Comparison of ENCODE assay signal across 11 mouse cellular contexts in the genomic region with DNA sequence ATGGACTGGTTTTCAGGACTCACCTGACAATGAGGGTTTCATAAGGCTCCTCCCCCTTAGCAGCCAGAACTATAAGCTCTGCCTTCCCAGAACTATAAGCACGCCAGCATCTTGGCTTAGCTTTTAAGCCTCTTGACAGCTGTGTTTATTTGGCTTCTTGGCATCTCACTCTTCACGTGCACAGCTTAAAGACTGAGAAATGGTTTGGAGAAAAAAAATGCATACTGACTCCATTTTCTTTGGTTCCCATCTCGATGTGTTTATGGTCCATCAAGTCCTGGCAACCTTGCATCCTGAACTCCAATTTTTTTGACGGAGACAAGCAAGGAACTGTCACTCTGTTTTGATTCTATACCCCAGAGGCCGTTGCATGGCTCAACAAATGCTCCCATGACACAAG.
"Had no signal": no experiment of that assay in that cellular context is flagged by ENCODE, and none has a peak within 500 bp of the region (broad histone marks: within the 10 kb centered on the region; RNA-seq: fewer than 3 reads in every experiment).

No protein-coding gene starts in this region.

- H3K4me1 ChIP-seq: liver, embryonic 12.5 days had no signal

- DNase-seq: kidney, adult 18-20 months; kidney, postnatal 10 days; kidney, postnatal 4 days; right cerebral cortex, adult 18-20 months; right cerebral cortex, postnatal 25 days had no signal

- H3K4me3 ChIP-seq: layer of hippocampus, adult 2 months; limb, embryonic 15.5 days; liver, embryonic 12.5 days; lung, embryonic 15.5 days; midbrain, embryonic 13.5 days; neural tube, embryonic 12.5 days had no signal

- H3K27me3 ChIP-seq: limb, embryonic 15.5 days; midbrain, embryonic 13.5 days; neural tube, embryonic 12.5 days had no signal

- H3K9me3 ChIP-seq: limb, embryonic 15.5 days; liver, embryonic 12.5 days; lung, embryonic 15.5 days; midbrain, embryonic 13.5 days; neural tube, embryonic 12.5 days had no signal

- H3K9ac ChIP-seq: limb, embryonic 15.5 days; liver, embryonic 12.5 days; lung, embryonic 15.5 days; midbrain, embryonic 13.5 days; neural tube, embryonic 12.5 days had no signal

- H3K4me2 ChIP-seq: limb, embryonic 15.5 days; liver, embryonic 12.5 days; lung, embryonic 15.5 days; midbrain, embryonic 13.5 days; neural tube, embryonic 12.5 days had no signal

- H3K27ac ChIP-seq: layer of hippocampus, adult 2 months; limb, embryonic 15.5 days; liver, embryonic 12.5 days; lung, embryonic 15.5 days; midbrain, embryonic 13.5 days; neural tube, embryonic 12.5 days had no signal

- ATAC-seq: liver, embryonic 12.5 days; midbrain, embryonic 13.5 days had no signal

- H3K36me3 ChIP-seq: limb, embryonic 15.5 days; liver, embryonic 12.5 days; lung, embryonic 15.5 days; midbrain, embryonic 13.5 days; neural tube, embryonic 12.5 days had no signal
